Comparison of ENCODE assay signal across 8 mouse cellular contexts in genomic region chr6:146824727-146825486, GRCm38 (mm10). TPM values are rescaled to one million over a fixed set of nuclear protein-coding genes. Genes with fewer than 3 reads are reported as not detected.
DNase-seq lines count a peak whose midpoint lies in the region; ATAC-seq and TF ChIP-seq lines count a peak whose summit lies in the region.

No protein-coding gene starts in this region.

- no peaks in the 10 kb centered on the region for H3K4me1 ChIP-seq in liver, embryonic 12.5 days
- H3K4me1 ChIP-seq in kidney, adult 2 months (ENCODE audit: control insufficient read depth, insufficient read depth, low read length), result no peaks in the 10 kb centered on the region
- H3K4me1 ChIP-seq in limb, embryonic 11.5 days (ENCODE audit: control insufficient read depth, insufficient read depth, low read length), result no peaks in the 10 kb centered on the region
- peaks cover 2% of the 10 kb centered on the region; the same call in 1 of the 2 replicates for H3K4me1 ChIP-seq in testis, adult 2 months (ENCODE audit: control insufficient read depth, insufficient read depth, low read length)

- DNase-seq in liver, result peak; percentile 64
- DNase-seq in cerebellum, postnatal 25 days, result peak; percentile 50 to 73
- DNase-seq in gastrocnemius, adult 2 months, result peak; percentile 68
- DNase-seq in kidney, adult 2 months, result peak; percentile 73
- peak; percentile 80 for DNase-seq in limb, embryonic 11.5 days (ENCODE audit: low spot score)
- peak; percentile 61 for DNase-seq in naive thymus-derived CD4-positive, alpha-beta T cell, adult 2 months (ENCODE audit: low read depth)

- intact Hi-C loops in gastrocnemius, adult 2 months (cut with DNase I), result loop anchor here (2.0 kb wide), 1 partner anchor 170 kb away; no protein-coding TSS in a partner anchor

- no peak overlapping the region for H3K4me3 ChIP-seq in liver, embryonic 12.5 days
- no peak overlapping the region for H3K4me3 ChIP-seq in gastrocnemius, adult 2 months
- no peak overlapping the region for H3K4me3 ChIP-seq in kidney, adult 2 months (ENCODE audit: insufficient read depth, low read depth, low read length)
- H3K4me3 ChIP-seq in limb, embryonic 11.5 days (ENCODE audit: low read depth, low read length), result no peak overlapping the region
- no peak overlapping the region for H3K4me3 ChIP-seq in testis, adult 2 months (ENCODE audit: control insufficient read depth, low read depth, low read length)

- no peaks in the 10 kb centered on the region for H3K36me3 ChIP-seq in liver, embryonic 12.5 days
- no peaks in the 10 kb centered on the region for H3K36me3 ChIP-seq in kidney, adult 2 months (ENCODE audit: control insufficient read depth, insufficient read depth, low read length)
- H3K36me3 ChIP-seq in limb, embryonic 11.5 days (ENCODE audit: control insufficient read depth, insufficient read depth, low read length), result no peaks in the 10 kb centered on the region
- H3K36me3 ChIP-seq in testis, adult 2 months (ENCODE audit: control insufficient read depth, insufficient read depth, low read length), result no peaks in the 10 kb centered on the region

- H3K9ac ChIP-seq in liver, embryonic 12.5 days, result no peak overlapping the region
- H3K9ac ChIP-seq in limb, embryonic 11.5 days (ENCODE audit: low read length), result no peak overlapping the region

- no peak overlapping the region for H3K27ac ChIP-seq in liver, embryonic 12.5 days
- H3K27ac ChIP-seq in gastrocnemius, adult 2 months, result no peak overlapping the region
- H3K27ac ChIP-seq in kidney, adult 2 months (ENCODE audit: insufficient read depth, low read depth, low read length), result no peak overlapping the region
- H3K27ac ChIP-seq in limb, embryonic 11.5 days (replicated peaks; ENCODE audit: low read depth, low read length), result no peak overlapping the region
- no peak overlapping the region for H3K27ac ChIP-seq in testis, adult 2 months (ENCODE audit: control insufficient read depth, insufficient read depth, low read depth, low read length)

- no peak for TF ChIP-seq POLR2A in kidney, adult 2 months (IDR thresholded peaks at IDR 0.05; ENCODE audit: low read depth, low read length)
- TF ChIP-seq POLR2A in testis, adult 2 months (IDR thresholded peaks at IDR 0.05; ENCODE audit: control insufficient read depth, low read depth, low read length), result no peak

- H3K4me2 ChIP-seq in liver, embryonic 12.5 days, result no peak overlapping the region
- no peak overlapping the region for H3K4me2 ChIP-seq in limb, embryonic 11.5 days (ENCODE audit: low read depth, severe bottlenecking)

- no peak for ATAC-seq in liver, embryonic 12.5 days
- no peak for ATAC-seq in limb, embryonic 11.5 days (ENCODE audit: insufficient number of reproducible peaks, low FRiP score, low TSS enrichment, low read depth)

- peak; percentile 87 for TF ChIP-seq CTCF in gastrocnemius, adult 2 months (IDR thresholded peaks at IDR 0.05)
- TF ChIP-seq CTCF in kidney, adult 2 months (conservative IDR thresholded peaks at IDR 0.05; ENCODE audit: insufficient read depth, insufficient read length, low read depth, low read length), result peak; percentile 94
- TF ChIP-seq CTCF in testis, adult 2 months (IDR thresholded peaks at IDR 0.05; ENCODE audit: control insufficient read depth, insufficient read depth, insufficient replicate concordance, low read depth, low read length), result peak; percentile 89; the same call in 1 of the 2 replicates

- H3K9me3 ChIP-seq in liver, embryonic 12.5 days (replicated peaks), result no peaks in the 10 kb centered on the region
- H3K9me3 ChIP-seq in limb, embryonic 11.5 days (ENCODE audit: control insufficient read depth, low read length), result no peaks in the 10 kb centered on the region

- H3K27me3 ChIP-seq in liver, embryonic 12.5 days (replicated peaks), result no peaks in the 10 kb centered on the region
- no peaks in the 10 kb centered on the region for H3K27me3 ChIP-seq in kidney, adult 2 months (replicated peaks; ENCODE audit: control insufficient read depth, insufficient read depth, low read length)
- H3K27me3 ChIP-seq in limb, embryonic 11.5 days (ENCODE audit: control insufficient read depth, insufficient read depth, low read length), result no peaks in the 10 kb centered on the region
- no peaks in the 10 kb centered on the region for H3K27me3 ChIP-seq in testis, adult 2 months (ENCODE audit: control insufficient read depth, insufficient read depth, low read length)

- 42% methylated on average over 16 of the region's 16 CpGs for WGBS in liver, embryonic 12.5 days (ENCODE audit: insufficient replicate concordance)
- 37% methylated on average over 16 of the region's 16 CpGs for WGBS in kidney, adult 2 months
- WGBS in limb, embryonic 11.5 days, result 44% methylated on average over 16 of the region's 16 CpGs

RNA-seq across cellular contexts. Expression of gene Smco2, which starts 25.0 kb away (rescaled TPM):
- not detected in 2 replicates for polyA plus RNA-seq in liver, embryonic 12.5 days (2016; fragmentation: Nextera tagmentation; extraction: Ambion mirVana)
- total RNA-seq in gastrocnemius, adult 2 months (2021), result not detected
- polyA plus RNA-seq in kidney, adult 2 months (2012; rRNA removed), result 0.11 TPM in 1 of 2 replicates, not detected in the other
- polyA plus RNA-seq in limb, embryonic 11.5 days (2014; fragmentation: Nextera tagmentation; extraction: Ambion mirVana), result not detected in 2 replicates
- 299 and 314 TPM in 2 replicates for polyA plus RNA-seq in testis, adult 2 months (2012; rRNA removed)

RNA-seq across cellular contexts. Expression of gene Arntl2, which starts 29.1 kb away (rescaled TPM):
- 0.50 and 0.94 TPM in 2 replicates for polyA plus RNA-seq in liver, embryonic 12.5 days (2016; fragmentation: Nextera tagmentation; extraction: Ambion mirVana)
- total RNA-seq in gastrocnemius, adult 2 months (2021), result under 1 TPM; 0.50 to 0.99 TPM
- 3.3 and 4.1 TPM in 2 replicates for polyA plus RNA-seq in kidney, adult 2 months (2012; rRNA removed)
- polyA plus RNA-seq in limb, embryonic 11.5 days (2014; fragmentation: Nextera tagmentation; extraction: Ambion mirVana), result 2.4 and 3.1 TPM in 2 replicates
- polyA plus RNA-seq in testis, adult 2 months (2012; rRNA removed), result 2.7 and 3.0 TPM in 2 replicates

Comparison
In these comparisons a context has a peak if more than half of its experiments do, and no peak if none do; other contexts are left out.
1. RNA of gene Smco2, which starts 25.0 kb away (polyA plus RNA-seq): 299 to 314 TPM in testis, adult 2 months; not detected in liver, embryonic 12.5 days, 0.11 TPM in kidney, adult 2 months and not detected in limb, embryonic 11.5 days; every median in the first group is over 100 times any median in the second.
2. Peak in every context shown above with its lines, with median percentiles within 50 percentile points of each other: DNase-seq and CTCF ChIP-seq.